Mouse (Mus musculus) kidney, postnatal 25 days (tissue): ENCODE data around the gene Lyzl4.

Experiments
- DNase-seq, 2 experiments: peaks; one replicate each; pipeline ENCODE4 v3.0.0; 2021; ENCODE audit warnings: mixed read lengths in 2 of 2

The Lyzl4 gene

GRCm38 (mm10) chr9:121644855-121645254, 3.0 kb upstream of the Lyzl4 start:
- no peak for DNase-seq

GRCm38 (mm10) chr9:121642401-121643181, 695 bp upstream of the Lyzl4 start, which contains the start of gene Vipr1:
Vipr1 (plus strand) TSS chr9:121642716.
- peak; percentile 75 to 87 for DNase-seq

- peak in 1 of 2 experiments; percentile 16 for DNase-seq
Measured at GRCm38 (mm10) chr9:121641235-121641915, 521 bp downstream of the Lyzl4 start.

- no peak for DNase-seq
Measured at GRCm38 (mm10) chr9:121639790-121640189, 2.1 kb downstream of the Lyzl4 start.

- DNase-seq = no peak
Measured at GRCm38 (mm10) chr9:121635835-121636576, 5.9 kb downstream of the Lyzl4 start.

DNA sequence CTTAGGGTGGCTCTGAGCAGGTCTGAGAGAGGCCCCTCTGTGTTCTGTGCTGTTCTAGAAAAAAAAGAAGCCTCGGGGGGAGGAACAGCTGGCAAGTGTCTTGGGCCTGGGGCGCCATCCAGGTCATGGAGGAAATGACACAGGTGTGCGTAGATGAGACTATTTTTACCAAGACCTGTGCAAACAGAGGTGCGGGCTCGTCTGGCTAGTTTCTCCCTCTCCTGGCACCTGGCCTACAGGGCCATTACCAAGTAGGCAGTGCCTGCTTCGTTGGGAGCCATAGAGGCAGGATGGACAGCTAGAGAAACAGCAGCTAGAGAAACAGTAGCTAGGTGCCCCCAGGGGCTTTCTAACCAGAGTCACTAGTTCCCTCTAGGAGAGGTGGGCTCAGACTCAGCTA, 8.6 kb downstream of the Lyzl4 start:
- DNase-seq = no peak

DNA sequence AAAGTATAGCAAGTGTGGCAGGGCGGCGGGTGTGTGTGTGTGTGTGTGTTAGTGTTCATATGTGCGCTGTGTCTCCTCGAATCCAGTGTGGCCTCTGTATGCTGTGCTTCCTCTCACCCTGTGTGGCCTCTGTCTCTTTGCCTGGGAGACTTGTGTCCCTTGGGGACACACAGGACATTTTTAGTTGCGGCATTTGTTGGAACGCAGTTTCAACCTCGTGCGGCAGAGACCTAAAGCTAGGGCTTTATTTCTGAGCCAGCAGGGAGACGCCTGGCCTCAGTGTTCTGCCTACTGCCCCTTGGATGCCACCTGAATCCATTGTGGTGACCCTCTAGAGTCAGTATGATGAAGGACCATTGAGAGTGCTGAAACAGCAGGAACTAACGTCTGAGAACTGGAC, 9.0 kb downstream of the Lyzl4 start:
- no peak for DNase-seq

DNA sequence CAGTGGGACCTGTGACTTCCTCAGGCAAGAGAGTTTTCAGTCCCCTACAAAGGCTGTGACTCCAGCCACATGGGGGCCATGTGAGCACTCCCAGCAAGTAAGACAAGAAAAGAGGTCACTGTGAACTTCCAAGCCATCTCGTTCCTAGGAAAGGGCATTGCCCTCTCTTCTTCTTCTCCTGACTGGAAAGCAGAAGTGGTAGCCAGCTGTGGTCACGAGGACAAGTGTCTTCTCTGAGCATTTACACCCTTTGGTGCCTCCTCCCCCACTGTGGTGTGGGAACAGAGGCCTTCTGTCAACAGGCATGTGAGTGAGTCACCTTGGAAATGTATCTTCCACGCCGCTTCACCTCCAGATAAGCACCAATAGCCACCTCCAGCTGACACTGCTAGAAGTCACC, 9.9 kb downstream of the Lyzl4 start:
- DNase-seq = no peak

GRCm38 (mm10) chr9:121630627-121631026, 11.3 kb downstream of the Lyzl4 start:
- no peak for DNase-seq

GRCm38 (mm10) chr9:121624920-121625319, 17.0 kb downstream of the Lyzl4 start:
- DNase-seq = no peak

GRCm38 (mm10) chr9:121623235-121623634, 18.7 kb downstream of the Lyzl4 start:
- DNase-seq = no peak

- no peak for DNase-seq
Measured at GRCm38 (mm10) chr9:121619441-121619840, 22.5 kb downstream of the Lyzl4 start.

- DNase-seq = peak in 1 of 2 experiments; percentile 31
Measured at GRCm38 (mm10) chr9:121616471-121616870, 25.4 kb downstream of the Lyzl4 start.

- no peak for DNase-seq
Measured at GRCm38 (mm10) chr9:121614241-121614757, 27.6 kb downstream of the Lyzl4 start.

DNA sequence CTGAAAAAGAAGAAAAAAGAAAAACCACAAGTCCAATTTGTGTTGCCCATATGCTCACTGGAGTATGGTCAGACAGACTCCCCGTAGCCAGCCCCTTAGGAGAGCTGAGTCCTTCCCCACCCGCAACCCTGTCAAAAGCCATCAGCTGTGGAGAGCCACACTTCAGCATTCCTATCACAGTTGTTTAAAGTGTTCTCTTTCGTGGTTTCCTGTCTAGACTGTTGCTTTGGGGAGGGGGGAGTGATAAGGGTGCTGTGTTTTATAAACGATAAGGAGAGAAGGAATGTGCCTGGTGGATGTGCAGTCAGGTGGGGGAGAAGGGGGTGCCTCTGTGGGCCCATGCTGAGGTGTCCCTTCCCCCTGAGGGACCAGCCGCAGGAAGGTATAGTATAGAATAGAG, 28.7 kb downstream of the Lyzl4 start:
- no peak for DNase-seq

GRCm38 (mm10) chr9:121609381-121609780, 32.5 kb downstream of the Lyzl4 start:
- DNase-seq = no peak

- no peak for DNase-seq
Measured at GRCm38 (mm10) chr9:121606498-121607096, 35.3 kb downstream of the Lyzl4 start.

- peak; percentile 67 to 78 for DNase-seq
Measured at GRCm38 (mm10) chr9:121605414-121606278, 36.2 kb downstream of the Lyzl4 start.

DNA sequence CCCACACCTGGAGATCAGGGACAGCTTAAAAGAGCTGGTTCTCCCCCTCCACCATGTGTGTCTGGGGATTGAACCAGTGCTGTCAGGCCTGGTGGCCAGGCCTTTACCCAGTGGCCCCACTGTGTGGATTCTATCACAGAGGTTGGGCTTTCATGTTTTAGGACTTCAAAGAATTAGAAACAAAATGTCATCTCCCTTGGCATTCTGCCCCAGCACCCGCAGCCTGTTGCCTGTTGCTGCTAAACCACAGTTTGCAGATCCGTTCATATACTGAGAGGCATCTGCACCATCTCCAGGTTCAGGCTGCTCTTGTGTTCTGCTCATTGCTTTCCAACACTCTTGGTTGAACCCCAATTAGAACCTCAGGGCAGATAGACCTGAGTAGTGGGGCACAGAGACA, 39.5 kb downstream of the Lyzl4 start:
- DNase-seq = no peak

- no peak for DNase-seq
Measured at GRCm38 (mm10) chr9:121600861-121601427, 41.0 kb downstream of the Lyzl4 start.

- DNase-seq = no peak
Measured at GRCm38 (mm10) chr9:121600201-121600860, 41.6 kb downstream of the Lyzl4 start.
